Mouse (Mus musculus): ENCODE measurements at regions not wholly inside any gene's neighbourhood (a gene's known extent, or its start where the extent isn't known, plus 50 kb on each side); places are given as distances from the start of the nearest gene placed in this dataset.

- no peak overlapping the region for H3K4me3 ChIP-seq
Measured at GRCm38 (mm10) chr15:59155289-59155623, 266.2 kb downstream of the Gm49356 start.

DNA sequence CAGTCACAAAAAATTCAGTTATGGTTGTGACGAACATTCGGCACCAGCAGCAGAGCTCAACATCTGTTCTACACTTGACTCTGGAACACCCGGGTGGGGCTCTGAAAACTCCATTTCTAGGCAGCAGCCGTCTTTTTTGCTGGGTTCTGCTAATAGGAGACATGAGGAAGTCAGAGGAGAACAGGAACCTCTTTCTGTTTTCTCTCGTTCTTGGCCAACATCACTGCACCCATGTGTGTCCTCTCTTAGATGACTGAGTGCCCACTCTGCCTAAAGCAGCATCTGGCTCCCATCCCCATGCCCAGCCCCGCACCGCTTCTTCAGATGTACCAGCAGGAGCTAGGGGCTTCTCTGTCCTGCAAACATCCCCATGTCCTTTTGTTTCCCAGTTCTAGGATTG, 267.2 kb downstream of the Gm49356 start:
- Histone ChIP-seq H3K4me3 (no peak overlapping the region), H3K36me3 (no peaks in the 10 kb centered on the region), H3K27ac (replicated peaks) (no peak overlapping the region), H3K4me1 (peaks cover 26% of the 10 kb centered on the region), H3K9me3 (replicated peaks) (no peaks in the 10 kb centered on the region), H3K27me3 (ENCODE audit: low read depth, poor library complexity, severe bottlenecking) (0 out of 2 replicates have a peak, but pooled peaks cover 9% of the 10 kb centered on the region)
- WGBS = 91% methylated on average over 7 of the region's 7 CpGs
- DNase-seq (ENCODE audit: low spot score) = no peak

More at GRCm38 (mm10) chr15:59155289-59155623, 266.2 kb downstream of the Gm49356 start:
- DNase-seq (ENCODE audit: low spot score) = no peak
- Histone ChIP-seq H3K9me3 (replicated peaks) (no peaks in the 10 kb centered on the region), H3K36me3 (no peaks in the 10 kb centered on the region), H3K27ac (replicated peaks) (peak overlapping the region; percentile 80), H3K27me3 (ENCODE audit: low read depth, poor library complexity, severe bottlenecking) (0 out of 2 replicates have a peak, but pooled peaks cover 9% of the 10 kb centered on the region), H3K4me1 (peaks cover 26% of the 10 kb centered on the region)

- WGBS = 97% methylated on average over 4 of the region's 4 CpGs
- Histone ChIP-seq H3K9me3 (replicated peaks) (0 out of 2 replicates have a peak, but pooled peaks cover 3% of the 10 kb centered on the region), H3K27ac (replicated peaks) (no peak overlapping the region), H3K4me3 (no peak overlapping the region), H3K4me1 (peaks cover 19% of the 10 kb centered on the region), H3K36me3 (no peaks in the 10 kb centered on the region), H3K27me3 (ENCODE audit: low read depth, poor library complexity, severe bottlenecking) (0 out of 2 replicates have a peak, but pooled peaks cover 9% of the 10 kb centered on the region)
- DNase-seq (ENCODE audit: low spot score) = no peak
Measured at GRCm38 (mm10) chr15:59158760-59159159, 269.7 kb downstream of the Gm49356 start.

DNA sequence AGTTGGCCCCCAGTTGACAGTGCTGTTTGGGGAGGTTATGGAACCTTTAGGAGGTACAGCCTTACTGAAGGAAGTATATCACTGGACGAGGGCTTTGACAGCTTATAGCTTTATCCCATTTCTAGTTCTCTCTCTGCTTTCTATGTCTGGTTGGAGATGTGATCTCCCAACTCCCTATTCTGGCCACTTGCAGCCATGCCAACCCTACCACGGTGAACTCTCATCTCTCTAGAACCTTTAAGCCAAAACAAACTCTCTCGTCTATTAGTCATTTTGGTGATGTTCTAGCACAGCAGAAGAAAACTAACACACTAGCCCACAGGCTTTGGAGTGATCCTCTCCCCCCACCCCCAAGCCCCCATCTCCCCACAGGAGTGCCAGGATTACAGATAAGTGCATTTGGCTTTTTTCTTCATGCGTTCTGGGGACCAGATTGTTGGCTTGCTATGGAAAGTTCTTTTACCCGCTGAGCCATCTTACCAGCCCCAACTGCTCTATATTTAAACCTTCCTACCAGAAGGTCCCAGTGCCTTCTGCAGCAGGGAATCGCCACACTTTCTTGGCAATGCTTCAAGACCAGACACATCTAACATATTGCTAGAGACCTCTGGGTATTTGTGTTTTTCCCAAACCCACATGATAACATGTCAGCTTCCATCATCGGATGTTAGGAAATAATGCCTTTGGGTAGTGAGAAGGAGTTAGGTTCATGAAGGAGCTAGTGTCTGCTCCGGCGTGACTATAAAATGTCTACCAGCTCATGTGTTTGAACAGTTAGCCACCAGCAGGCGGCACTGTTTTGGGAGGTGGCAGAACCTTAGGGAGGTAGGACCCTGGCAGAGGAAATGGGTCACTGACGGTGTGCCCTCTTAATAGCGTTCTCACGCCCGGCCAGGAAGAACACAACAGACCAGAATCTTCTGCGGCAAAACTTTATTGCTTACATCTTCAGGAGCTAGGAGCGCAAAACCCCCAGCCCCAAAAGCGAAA, 272.1 kb downstream of the Gm49356 start:
- Histone ChIP-seq H3K27me3 (ENCODE audit: low read depth, poor library complexity, severe bottlenecking) (no peaks in the 10 kb centered on the region), H3K4me1 (no peaks in the 10 kb centered on the region), H3K4me3 (no peak overlapping the region), H3K27ac (replicated peaks) (no peak overlapping the region), H3K36me3 (no peaks in the 10 kb centered on the region), H3K9me3 (replicated peaks) (0 out of 2 replicates have a peak, but pooled peaks cover 3% of the 10 kb centered on the region)
- 97% methylated on average over 16 of the region's 17 CpGs for WGBS
- DNase-seq (ENCODE audit: low spot score) = no peak

DNA sequence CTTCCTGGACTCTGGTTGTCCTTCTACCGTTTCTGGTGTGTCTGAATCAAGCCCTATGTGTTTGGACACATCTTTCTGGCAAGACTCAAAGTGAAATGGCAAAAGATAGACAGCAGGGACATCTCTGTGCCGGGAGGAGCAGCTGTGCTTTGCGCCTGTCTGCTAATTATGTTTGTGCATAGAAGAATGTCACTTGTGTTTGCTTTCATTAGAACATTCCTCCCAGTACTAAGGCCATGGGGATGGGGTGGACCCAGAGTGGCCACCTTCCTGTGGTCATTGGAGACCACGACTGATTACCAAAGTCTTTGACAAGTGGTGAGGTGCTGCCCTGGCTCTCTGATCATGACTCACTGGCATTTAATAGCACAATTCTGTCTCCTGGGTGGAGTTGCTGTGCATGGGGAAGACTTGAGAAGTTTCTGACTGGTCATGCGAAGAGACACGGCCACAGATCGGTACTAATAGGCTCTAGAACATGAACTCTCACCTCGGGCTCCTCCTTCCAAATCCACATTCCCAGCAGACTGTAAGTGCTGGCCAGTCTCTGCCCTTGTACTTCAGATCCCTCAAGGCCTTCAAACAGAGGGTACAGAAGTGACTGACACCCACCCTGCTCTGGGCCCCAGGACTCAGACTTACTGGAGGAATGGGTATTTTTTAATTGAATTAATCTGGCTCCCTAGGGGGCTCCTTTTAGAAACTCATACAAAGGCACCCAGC, 279.0 kb downstream of the Gm49356 start:
- DNase-seq (ENCODE audit: low spot score) = no peak
- Histone ChIP-seq H3K4me3 (no peak overlapping the region), H3K27ac (replicated peaks) (no peak overlapping the region), H3K27me3 (ENCODE audit: low read depth, poor library complexity, severe bottlenecking) (no peaks in the 10 kb centered on the region), H3K4me1 (peaks cover 16% of the 10 kb centered on the region), H3K36me3 (no peaks in the 10 kb centered on the region), H3K9me3 (replicated peaks) (peaks cover 4% of the 10 kb centered on the region)
- 94% methylated on average over 8 of the region's 8 CpGs for whole genome bisulfite sequencing

- peaks cover 21% of the 10 kb centered on the region for H3K4me1 ChIP-seq
- 89% methylated on average over 4 of the region's 4 CpGs for WGBS
- no peak for DNase-seq (ENCODE audit: low spot score)
- no peak overlapping the region for H3K4me3 ChIP-seq
- no peaks in the 10 kb centered on the region for H3K36me3 ChIP-seq
- peaks cover 4% of the 10 kb centered on the region for H3K9me3 ChIP-seq (replicated peaks)
- H3K27me3 ChIP-seq (ENCODE audit: low read depth, poor library complexity, severe bottlenecking) = no peaks in the 10 kb centered on the region
- no peak overlapping the region for H3K27ac ChIP-seq (replicated peaks)
Measured at GRCm38 (mm10) chr15:59168660-59169170, 279.6 kb downstream of the Gm49356 start.

- Histone ChIP-seq H3K9me3 (replicated peaks) (peaks cover 4% of the 10 kb centered on the region), H3K36me3 (no peaks in the 10 kb centered on the region), H3K4me3 (no peak overlapping the region), H3K27me3 (ENCODE audit: low read depth, poor library complexity, severe bottlenecking) (no peaks in the 10 kb centered on the region), H3K4me1 (peaks cover 27% of the 10 kb centered on the region), H3K27ac (replicated peaks) (no peak overlapping the region)
- WGBS = 95% methylated on average over 12 of the region's 12 CpGs
- no peak for DNase-seq (ENCODE audit: low spot score)
Measured at GRCm38 (mm10) chr15:59169237-59169797, 280.2 kb downstream of the Gm49356 start.

GRCm38 (mm10) chr15:59169831-59170230, 280.7 kb downstream of the Gm49356 start:
- no peak for DNase-seq (ENCODE audit: low spot score)
- 94% methylated on average over 3 of the region's 3 CpGs for WGBS

DNA sequence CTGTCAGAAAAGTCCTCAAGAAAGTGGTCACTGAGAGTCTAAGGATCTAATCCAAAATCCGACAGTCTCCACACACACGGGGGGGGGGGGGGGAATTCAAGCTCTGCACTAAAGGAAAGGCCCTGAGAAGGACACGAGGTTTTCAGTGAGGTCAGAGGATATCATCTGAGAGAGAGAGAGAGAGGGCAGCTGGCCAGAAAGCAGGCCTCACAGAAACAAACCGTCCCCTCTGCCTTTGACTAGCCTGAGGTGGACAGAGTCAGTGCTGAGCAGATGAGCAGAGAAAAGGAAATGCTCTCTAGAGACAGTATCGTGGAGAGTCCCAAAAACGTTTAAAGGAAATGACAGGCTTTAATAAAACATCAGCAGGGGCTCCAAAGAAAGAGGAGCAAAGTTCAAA, 282.0 kb downstream of the Gm49356 start:
- Histone ChIP-seq H3K27ac (replicated peaks) (peak overlapping the region; percentile 59), H3K4me3 (no peak overlapping the region), H3K4me1 (peaks cover 39% of the 10 kb centered on the region), H3K36me3 (no peaks in the 10 kb centered on the region), H3K27me3 (ENCODE audit: low read depth, poor library complexity, severe bottlenecking) (no peaks in the 10 kb centered on the region), H3K9me3 (replicated peaks) (peaks cover 4% of the 10 kb centered on the region)
- no peak for DNase-seq (ENCODE audit: low spot score)
- 21% methylated on average over 6 of the region's 6 CpGs for WGBS

More at GRCm38 (mm10) chr15:59169831-59170230, 280.7 kb downstream of the Gm49356 start:
- peaks cover 32% of the 10 kb centered on the region for H3K4me1 ChIP-seq
- H3K4me3 ChIP-seq = no peak overlapping the region
- no peaks in the 10 kb centered on the region for H3K36me3 ChIP-seq
- no peak overlapping the region for H3K27ac ChIP-seq (replicated peaks)
- H3K9me3 ChIP-seq (replicated peaks) = peaks cover 4% of the 10 kb centered on the region
- no peaks in the 10 kb centered on the region for H3K27me3 ChIP-seq (ENCODE audit: low read depth, poor library complexity, severe bottlenecking)

GRCm38 (mm10) chr15:59173452-59174245, 284.6 kb downstream of the Gm49356 start:
- H3K36me3 ChIP-seq = no peaks in the 10 kb centered on the region
- no peaks in the 10 kb centered on the region for H3K9me3 ChIP-seq (replicated peaks)
- no peak for DNase-seq (ENCODE audit: low spot score)
- no peaks in the 10 kb centered on the region for H3K27me3 ChIP-seq (ENCODE audit: low read depth, poor library complexity, severe bottlenecking)
- 82% methylated on average over 21 of the region's 21 CpGs for WGBS
- H3K4me3 ChIP-seq = no peak overlapping the region
- peak overlapping the region; percentile 75 for H3K27ac ChIP-seq (replicated peaks)
- peaks cover 39% of the 10 kb centered on the region for H3K4me1 ChIP-seq

DNA sequence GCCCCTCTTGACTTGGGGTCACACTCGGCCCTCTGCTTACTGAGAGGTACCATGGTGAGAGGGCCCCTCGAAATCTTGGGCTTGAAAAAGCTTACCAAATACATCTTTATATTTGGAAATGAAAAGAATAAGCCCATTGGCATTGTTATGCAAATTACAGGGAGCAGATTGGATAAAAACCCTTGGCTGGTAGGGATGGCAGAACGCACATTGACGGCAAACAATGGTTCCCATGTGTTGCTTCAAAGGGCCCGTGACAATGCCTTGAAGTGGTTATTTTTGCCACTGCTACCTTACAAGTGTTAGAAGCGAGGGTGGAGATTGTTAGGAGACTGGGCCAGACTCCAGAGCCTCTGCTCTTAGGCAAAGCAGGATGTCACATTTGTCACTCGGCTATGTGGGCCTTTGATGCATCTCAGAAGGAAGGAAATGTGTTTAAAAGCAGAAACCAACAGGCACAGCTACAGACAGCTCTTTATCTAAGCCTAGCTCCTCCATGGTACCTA, 285.2 kb downstream of the Gm49356 start:
- Histone ChIP-seq H3K27me3 (ENCODE audit: low read depth, poor library complexity, severe bottlenecking) (no peaks in the 10 kb centered on the region), H3K4me3 (no peak overlapping the region), H3K36me3 (no peaks in the 10 kb centered on the region), H3K27ac (replicated peaks) (peak overlapping the region; percentile 75), H3K4me1 (peaks cover 39% of the 10 kb centered on the region), H3K9me3 (replicated peaks) (no peaks in the 10 kb centered on the region)
- 21% methylated on average over 7 of the region's 7 CpGs for WGBS
- DNase-seq (ENCODE audit: low spot score) = peak; percentile 52

All from midbrain, embryonic 10.5 days (tissue).